Mouse (Mus musculus) forebrain, embryonic 11.5 days (tissue): ENCODE data around the gene Tex36. TPM values are rescaled to one million over a fixed set of nuclear protein-coding genes. Genes with fewer than 3 reads are reported as not detected.

Experiments used
- ATAC-seq: fragments of 200-750 bp; cut with Nextera tagmentation; replicated peaks from 2 replicates; pipeline ENCODE4 v1.8.0; 2017; ENCODE audit warnings: moderate TSS enrichment; ENCODE audit not compliant: low FRiP score
- DNase-seq: peaks from one replicate; pipeline ENCODE4 v3.0.0-alpha.2; 2017; ENCODE audit warnings: low spot score
- H3K27ac ChIP-seq: fragments of 300-500 bp; sonication (generic); 2 replicates; pipeline ENCODE4 v1.5.1; 2014; ENCODE audit warnings: low read depth, low read length
- H3K27me3 ChIP-seq: fragments of 300-500 bp; sonication (generic); 2 replicates; pipeline ENCODE4 v1.6.1; 2014; ENCODE audit warnings: mild to moderate bottlenecking, low read length, mixed read lengths; ENCODE audit not compliant: control insufficient read depth, insufficient read depth
- H3K36me3 ChIP-seq: fragments of 300-500 bp; sonication (generic); 2 replicates; pipeline ENCODE4 v1.6.1; 2014; ENCODE audit warnings: mild to moderate bottlenecking, low read length, moderate library complexity, mixed read lengths; ENCODE audit not compliant: control insufficient read depth, insufficient read depth
- H3K4me1 ChIP-seq: fragments of 300-500 bp; sonication (generic); replicated peaks from 2 replicates; pipeline ENCODE4 v1.6.1; 2014; ENCODE audit warnings: low read length, mixed read lengths; ENCODE audit not compliant: control insufficient read depth, insufficient read depth
- H3K4me2 ChIP-seq: fragments of 300-500 bp; sonication (generic); 2 replicates; pipeline ENCODE4 v1.6.1; 2014; ENCODE audit warnings: low read depth, mild to moderate bottlenecking, low read length, moderate library complexity, mixed read lengths; ENCODE audit not compliant: severe bottlenecking
- H3K4me3 ChIP-seq: fragments of 300-500 bp; sonication (generic); 2 replicates; pipeline ENCODE4 v1.5.1; 2014; ENCODE audit warnings: low read depth, low read length
- H3K9ac ChIP-seq: fragments of 300-500 bp; sonication (generic); 2 replicates; pipeline ENCODE4 v1.6.1; 2014; ENCODE audit warnings: low read length
- H3K9me3 ChIP-seq: fragments of 300-500 bp; sonication (generic); 2 replicates; pipeline ENCODE4 v1.6.1; 2016; ENCODE audit warnings: low read length, mixed read lengths; ENCODE audit not compliant: control insufficient read depth
- WGBS: fragments of 180-500 bp; shearing (Covaris S2); extraction: QIAGEN DNeasy Blood & Tissue Kit; methylation state at CpG from one replicate; pipeline ENCODE4 v1.1.7; 2014; 5-methylcytosine and 5-hydroxymethylcytosine counted together
- polyA plus RNA-seq: library from polyadenylated mRNA; unstranded; fragments of >200 nt; fragmentation: Nextera tagmentation; extraction: Ambion mirVana; gene quantifications from 2 replicates; pipeline ENCODE4 v1.2.1, GENCODE M21; 2014

Gene Tex36
- polyA plus RNA-seq, 1 experiment from 2014 or later, result not detected

DNA sequence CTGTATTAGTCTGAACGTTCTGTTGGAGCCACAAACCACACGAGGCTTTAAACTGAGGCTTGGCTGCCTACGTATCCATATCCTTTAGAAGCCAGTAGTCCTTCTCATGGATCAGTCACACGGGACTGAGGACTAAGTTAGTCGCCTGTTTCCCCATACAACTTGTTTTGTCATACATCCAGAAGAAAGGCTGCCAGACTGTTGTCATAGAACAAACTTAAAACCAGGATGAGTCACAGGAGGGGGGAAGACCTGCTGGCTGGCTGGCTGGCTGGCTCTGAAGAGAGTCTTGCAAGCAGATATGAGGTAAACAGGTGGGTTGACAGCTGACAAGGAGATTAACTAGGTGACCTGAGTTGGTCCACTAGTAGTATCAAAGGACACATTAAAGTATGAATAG lies 28.9 kb upstream of the Tex36 start:
- Histone ChIP-seq H3K27ac (no peak overlapping the region), H3K4me1 (no peaks in the 10 kb centered on the region), H3K36me3 (no peaks in the 10 kb centered on the region), H3K9ac (no peak overlapping the region), H3K9me3 (no peaks in the 10 kb centered on the region), H3K4me2 (no peak overlapping the region), H3K27me3 (no peaks in the 10 kb centered on the region), H3K4me3 (no peak overlapping the region)
- WGBS, result 92% methylated on average over 5 of the region's 5 CpGs
- no peak for ATAC-seq
- DNase-seq, result no peak

DNA sequence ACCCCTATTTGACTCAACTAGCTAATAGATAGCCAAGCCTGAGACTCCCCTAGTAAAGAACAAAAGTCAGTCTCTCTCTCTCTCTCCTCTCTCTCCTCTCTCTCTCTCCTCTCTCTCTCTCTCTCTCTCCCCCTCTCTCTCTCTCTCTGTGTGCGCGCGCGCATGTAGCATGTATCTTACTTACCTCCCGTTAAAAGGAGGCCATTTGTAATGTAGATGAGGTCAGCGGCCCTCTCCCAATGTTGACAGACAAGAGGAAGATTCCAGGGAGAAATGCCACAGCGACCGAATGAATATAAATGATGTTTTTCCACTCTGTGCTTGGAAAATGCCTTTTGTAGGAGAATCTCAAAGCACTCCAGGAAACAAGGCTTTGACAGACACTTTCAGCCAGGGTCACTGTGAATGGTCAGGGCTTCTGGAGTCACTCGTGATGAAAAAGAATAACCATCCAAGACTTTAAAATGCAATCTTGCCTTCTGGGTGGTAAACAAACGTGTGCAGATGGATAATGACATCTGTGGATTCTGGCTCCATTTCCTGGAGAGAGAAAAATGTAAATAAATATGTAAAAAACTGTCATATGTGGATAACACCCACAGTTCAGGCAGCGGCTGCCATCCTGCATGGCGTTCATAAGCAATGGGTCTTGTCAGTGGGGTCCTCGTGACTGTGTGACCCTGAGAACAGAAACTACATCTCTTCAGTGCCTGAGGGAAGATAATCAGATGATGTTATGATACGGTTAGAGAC lies 25.4 kb upstream of the Tex36 start:
- no peaks in the 10 kb centered on the region for H3K36me3 ChIP-seq
- 60% methylated on average over 14 of the region's 14 CpGs for WGBS
- H3K27me3 ChIP-seq, result no peaks in the 10 kb centered on the region
- H3K27ac ChIP-seq, result no peak overlapping the region
- H3K4me2 ChIP-seq, result no peak overlapping the region
- no peaks in the 10 kb centered on the region for H3K9me3 ChIP-seq
- H3K4me1 ChIP-seq, result no peaks in the 10 kb centered on the region
- no peak for DNase-seq
- no peak overlapping the region for H3K9ac ChIP-seq
- H3K4me3 ChIP-seq, result no peak overlapping the region
- ATAC-seq, result no peak

DNA sequence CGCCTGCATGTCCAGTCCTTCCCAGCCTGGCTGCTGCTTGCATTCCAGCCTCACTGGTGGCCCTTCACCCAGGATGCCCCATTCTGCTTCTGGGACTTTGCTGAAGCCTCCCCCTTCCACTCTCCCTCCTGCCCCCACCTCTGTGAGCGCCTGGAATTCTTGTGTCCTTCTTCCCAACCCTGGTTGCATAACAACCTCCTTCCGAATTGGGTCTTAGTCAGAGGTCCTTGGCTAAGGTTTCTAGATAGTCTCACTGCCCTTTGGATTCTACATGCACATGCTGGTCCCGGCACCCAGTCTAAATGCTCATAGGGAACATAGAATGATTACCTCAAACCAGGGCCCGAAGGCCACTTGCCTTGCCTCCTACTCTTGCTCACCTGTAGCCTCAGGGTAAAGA lies 21.3 kb upstream of the Tex36 start:
- WGBS, result 86% methylated on average over 5 of the region's 5 CpGs
- DNase-seq, result no peak
- Histone ChIP-seq H3K27ac (no peak overlapping the region), H3K27me3 (no peaks in the 10 kb centered on the region), H3K9ac (no peak overlapping the region), H3K36me3 (no peaks in the 10 kb centered on the region), H3K4me2 (no peak overlapping the region), H3K4me1 (no peaks in the 10 kb centered on the region), H3K4me3 (no peak overlapping the region), H3K9me3 (no peaks in the 10 kb centered on the region)
- no peak for ATAC-seq

DNA sequence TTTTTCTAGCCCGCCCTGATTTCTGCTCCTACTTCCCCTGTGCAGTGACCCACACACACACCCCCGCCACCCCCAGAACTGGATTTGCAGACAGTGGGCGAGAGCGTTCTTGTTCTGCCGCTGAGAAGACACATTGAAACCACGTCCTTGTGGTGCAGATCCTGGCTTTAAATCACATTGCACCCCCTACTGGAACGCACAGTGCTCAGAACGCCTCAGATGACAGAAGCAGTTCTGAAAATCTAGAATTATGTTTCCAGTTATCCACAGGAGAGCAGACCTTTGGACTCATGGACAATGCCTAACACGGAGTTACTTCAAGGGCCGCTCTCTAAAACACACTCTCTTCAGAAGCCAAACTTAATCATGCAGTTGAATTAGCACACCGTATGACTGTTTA lies 18.8 kb upstream of the Tex36 start:
- no peaks in the 10 kb centered on the region for H3K4me1 ChIP-seq
- H3K27ac ChIP-seq, result no peak overlapping the region
- no peaks in the 10 kb centered on the region for H3K27me3 ChIP-seq
- H3K4me3 ChIP-seq, result no peak overlapping the region
- DNase-seq (no peak), ATAC-seq (no peak)
- WGBS, result 60% methylated on average over 11 of the region's 11 CpGs
- H3K9me3 ChIP-seq, result no peaks in the 10 kb centered on the region
- H3K9ac ChIP-seq, result no peak overlapping the region
- H3K36me3 ChIP-seq, result no peaks in the 10 kb centered on the region
- no peak overlapping the region for H3K4me2 ChIP-seq

DNA sequence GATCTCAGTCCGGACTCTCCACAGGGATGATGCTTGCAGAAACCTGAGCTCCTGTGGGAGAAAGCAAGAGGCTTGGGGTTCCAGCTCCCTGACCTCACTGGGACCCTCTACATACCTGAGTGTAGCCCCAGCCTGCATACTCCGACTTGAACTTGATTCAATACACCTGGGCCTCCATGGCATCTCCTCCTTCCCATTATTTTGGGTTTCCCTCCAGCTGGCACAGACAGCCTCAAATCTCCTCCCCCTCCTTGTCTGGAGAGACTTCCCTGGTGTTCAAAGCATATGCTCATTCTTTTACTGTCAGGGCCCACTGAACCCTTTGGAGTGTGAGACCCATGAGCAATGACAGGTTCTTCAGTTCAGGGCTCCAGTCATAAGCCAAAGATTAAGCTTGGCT lies 11.0 kb upstream of the Tex36 start:
- WGBS, result 70% methylated on average over 2 of the region's 2 CpGs
- no peaks in the 10 kb centered on the region for H3K36me3 ChIP-seq

DNA sequence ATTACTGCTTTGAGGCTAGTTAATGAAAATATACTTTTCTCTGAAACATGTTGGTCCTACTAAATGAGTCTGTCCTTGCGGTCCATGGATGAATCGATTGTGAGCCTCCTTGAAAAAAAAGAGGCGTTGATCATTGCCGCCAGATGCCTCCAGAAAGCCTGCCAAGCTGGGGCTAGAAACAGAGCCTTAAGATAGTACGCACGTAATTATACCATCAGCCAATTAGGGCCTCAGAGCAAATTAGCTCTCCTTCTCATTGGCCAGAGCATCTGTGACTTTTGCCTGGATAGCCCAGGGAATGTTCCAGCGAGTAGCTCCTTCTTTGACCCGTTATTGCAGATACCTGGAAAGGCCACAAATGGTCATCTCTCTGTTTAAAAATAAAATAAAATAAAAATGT lies 7.6 kb upstream of the Tex36 start:
- 76% methylated on average over 8 of the region's 8 CpGs for WGBS
- H3K27me3 ChIP-seq, result no peaks in the 10 kb centered on the region
- no peak for DNase-seq
- no peak overlapping the region for H3K4me3 ChIP-seq
- no peaks in the 10 kb centered on the region for H3K36me3 ChIP-seq
- H3K4me2 ChIP-seq, result no peak overlapping the region
- H3K9ac ChIP-seq, result no peak overlapping the region
- no peak for ATAC-seq
- H3K4me1 ChIP-seq, result no peaks in the 10 kb centered on the region
- no peaks in the 10 kb centered on the region for H3K9me3 ChIP-seq
- no peak overlapping the region for H3K27ac ChIP-seq

More for the DNA sequence above, 11.0 kb upstream of the Tex36 start:
- H3K4me2 ChIP-seq, result no peak overlapping the region
- H3K4me1 ChIP-seq, result no peaks in the 10 kb centered on the region
- ATAC-seq, result no peak
- no peak overlapping the region for H3K27ac ChIP-seq
- no peak overlapping the region for H3K4me3 ChIP-seq
- no peak overlapping the region for H3K9ac ChIP-seq
- H3K27me3 ChIP-seq, result no peaks in the 10 kb centered on the region
- no peak for DNase-seq
- no peaks in the 10 kb centered on the region for H3K9me3 ChIP-seq

DNA sequence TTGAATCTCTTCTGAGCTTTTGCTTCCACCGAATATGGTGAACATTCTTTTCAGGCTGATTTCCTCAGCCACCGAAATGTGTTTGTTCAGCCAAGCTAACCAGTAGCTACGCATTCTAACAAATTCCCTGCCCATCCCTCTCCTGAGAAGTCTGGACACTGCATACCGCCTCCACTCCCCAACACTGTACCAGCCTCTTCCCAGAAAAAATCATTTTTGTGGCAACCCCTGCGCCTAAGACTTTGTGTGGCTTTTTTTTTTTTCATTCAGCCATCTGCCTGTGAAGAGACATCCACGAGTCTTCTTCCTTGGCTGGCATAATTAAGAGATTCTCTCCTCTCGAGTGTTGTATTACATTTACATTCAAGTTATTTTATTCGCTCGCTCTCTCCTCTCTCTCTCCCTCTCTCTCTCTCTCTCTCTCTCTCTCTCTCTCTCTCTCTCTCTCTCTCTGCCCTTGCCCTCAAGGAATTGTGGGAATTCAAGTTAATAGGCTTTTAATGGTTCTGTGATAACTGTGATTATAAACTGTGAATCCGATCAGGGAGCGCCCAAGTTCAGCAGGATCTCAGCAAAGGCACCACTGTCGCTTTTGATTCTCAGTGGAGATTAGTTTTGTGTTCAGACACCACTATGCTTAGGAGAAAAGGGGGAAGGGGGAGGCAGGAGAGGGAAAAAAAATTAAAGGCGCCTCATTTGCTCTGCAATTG lies 6.8 kb upstream of the Tex36 start:
- DNase-seq, result no peak
- WGBS, result 66% methylated on average over 13 of the region's 13 CpGs
- H3K4me1 ChIP-seq, result no peaks in the 10 kb centered on the region
- no peak overlapping the region for H3K9ac ChIP-seq
- H3K36me3 ChIP-seq, result no peaks in the 10 kb centered on the region
- H3K9me3 ChIP-seq, result no peaks in the 10 kb centered on the region
- no peak overlapping the region for H3K4me2 ChIP-seq
- H3K4me3 ChIP-seq, result no peak overlapping the region
- ATAC-seq, result no peak
- H3K27ac ChIP-seq, result no peak overlapping the region
- H3K27me3 ChIP-seq, result no peaks in the 10 kb centered on the region

DNA sequence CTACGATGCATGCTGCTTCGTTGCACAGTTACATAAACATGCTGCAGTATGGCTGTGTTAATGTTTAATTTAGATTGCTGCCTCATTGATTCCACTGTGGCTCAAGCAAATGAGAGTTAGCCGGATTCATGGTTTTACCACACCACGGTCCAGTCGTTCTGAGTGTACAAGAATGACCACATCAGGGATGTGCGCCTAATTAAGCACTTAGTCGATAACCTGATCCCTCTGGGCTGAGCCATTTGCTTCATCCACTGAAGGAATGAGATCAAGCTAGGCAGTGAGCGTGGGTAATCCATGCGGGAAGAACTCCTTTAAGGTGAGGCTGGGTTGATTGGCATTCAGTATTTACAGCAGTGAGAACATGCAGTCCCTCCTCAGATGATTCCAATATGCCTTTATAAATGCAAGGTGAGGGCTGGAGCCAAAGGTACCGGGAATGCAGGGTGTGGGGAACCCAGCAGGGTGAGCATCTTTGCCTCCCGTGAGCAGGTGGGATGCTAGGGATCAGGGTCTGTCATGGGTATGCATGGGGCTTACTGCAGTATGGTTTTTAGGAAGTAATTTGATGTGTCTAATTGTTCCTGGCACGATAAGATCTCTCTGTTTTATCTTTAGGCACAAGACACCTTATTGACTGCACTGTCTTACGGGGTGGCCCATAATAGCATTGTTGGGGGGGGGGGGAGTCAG lies 6.1 kb upstream of the Tex36 start:
- H3K4me2 ChIP-seq, result no peak overlapping the region
- H3K4me1 ChIP-seq, result no peaks in the 10 kb centered on the region
- H3K9ac ChIP-seq, result no peak overlapping the region
- DNase-seq (no peak), ATAC-seq (no peak)
- WGBS, result 55% methylated on average over 13 of the region's 13 CpGs
- H3K27me3 ChIP-seq, result no peaks in the 10 kb centered on the region
- H3K9me3 ChIP-seq, result no peaks in the 10 kb centered on the region
- no peak overlapping the region for H3K4me3 ChIP-seq
- H3K27ac ChIP-seq, result no peak overlapping the region
- H3K36me3 ChIP-seq, result no peaks in the 10 kb centered on the region
